Mouse (Mus musculus) ES-CJ7 (cell line): ENCODE data around the gene 1190005I06Rik.

Experiments
- DNase-seq: peaks from one replicate; pipeline ENCODE4 v3.0.0; 2011; ENCODE audit warnings: low read depth, low spot score

The 1190005I06Rik gene

GRCm38 (mm10) chr8:120580336-120581000 is 67.0 kb downstream of the 1190005I06Rik start:
- DNase-seq, result no peak

- no peak for DNase-seq
These were observed 69.6 kb downstream of the 1190005I06Rik start for GRCm38 (mm10) chr8:120577821-120578220.

- DNase-seq, result no peak
These were observed 71.6 kb downstream of the 1190005I06Rik start for GRCm38 (mm10) chr8:120575801-120576200.

- peak; percentile 71 for DNase-seq
These were observed 72.5 kb downstream of the 1190005I06Rik start for GRCm38 (mm10) chr8:120574941-120575340.

GRCm38 (mm10) chr8:120573866-120574265 is 73.6 kb downstream of the 1190005I06Rik start:
- DNase-seq, result no peak

GRCm38 (mm10) chr8:120572534-120572933 is 74.9 kb downstream of the 1190005I06Rik start:
- no peak for DNase-seq

GRCm38 (mm10) chr8:120571561-120571960 is 75.9 kb downstream of the 1190005I06Rik start:
- DNase-seq, result no peak

GRCm38 (mm10) chr8:120569939-120570715 is 77.3 kb downstream of the 1190005I06Rik start:
- DNase-seq, result peak; percentile 90

GRCm38 (mm10) chr8:120569123-120569522 is 78.3 kb downstream of the 1190005I06Rik start:
- no peak for DNase-seq

GRCm38 (mm10) chr8:120568164-120568798 is 79.2 kb downstream of the 1190005I06Rik start:
- no peak for DNase-seq

- no peak for DNase-seq
These were observed 79.7 kb downstream of the 1190005I06Rik start for GRCm38 (mm10) chr8:120567731-120568130.

GRCm38 (mm10) chr8:120566681-120567080 is 80.8 kb downstream of the 1190005I06Rik start:
- DNase-seq, result no peak

- DNase-seq, result no peak
These were observed 82.2 kb downstream of the 1190005I06Rik start for GRCm38 (mm10) chr8:120565151-120565711.

GRCm38 (mm10) chr8:120563851-120564837 is 83.3 kb downstream of the 1190005I06Rik start:
- peak; percentile 61 for DNase-seq

GRCm38 (mm10) chr8:120563348-120563724 is 84.1 kb downstream of the 1190005I06Rik start:
- no peak for DNase-seq

- no peak for DNase-seq
These were observed 84.6 kb downstream of the 1190005I06Rik start for GRCm38 (mm10) chr8:120562680-120563347.

- DNase-seq, result peak; percentile 64
These were observed 85.6 kb downstream of the 1190005I06Rik start for GRCm38 (mm10) chr8:120561539-120562435.

- no peak for DNase-seq
These were observed 86.9 kb downstream of the 1190005I06Rik start for GRCm38 (mm10) chr8:120560535-120560934.

GRCm38 (mm10) chr8:120559654-120560053 is 87.8 kb downstream of the 1190005I06Rik start:
- DNase-seq, result no peak
